Mouse (Mus musculus) limb, embryonic 14.5 days (tissue): ENCODE measurements around the gene Osbpl9. TPM values are rescaled to one million over a fixed set of nuclear protein-coding genes. Genes with fewer than 3 reads are reported as not detected.
A peak's percentile ranks its signal among the peaks of the same experiment; 100 is the strongest.

Experiments
- ATAC-seq: fragments of 200-750 bp; cut with Nextera tagmentation; 2 replicates; pipeline ENCODE4 v1.8.0; 2017; ENCODE audit warnings: low read depth, moderate number of reproducible peaks, moderate TSS enrichment; ENCODE audit not compliant: low FRiP score
- DNase-seq: peaks from one replicate; pipeline ENCODE4 v3.0.0-alpha.2; 2015; ENCODE audit warnings: low spot score
- H3K27ac ChIP-seq: fragments of 300-500 bp; sonication (generic); replicated peaks from 2 replicates; pipeline ENCODE4 v1.5.1; 2014; ENCODE audit warnings: low read depth, mild to moderate bottlenecking, low read length, moderate library complexity, mixed read lengths
- H3K27me3 ChIP-seq: fragments of 300-500 bp; sonication (generic); 2 replicates; pipeline ENCODE4 v1.6.1; 2014; ENCODE audit warnings: low read length, mixed read lengths; ENCODE audit not compliant: control insufficient read depth, insufficient read depth
- H3K36me3 ChIP-seq: fragments of 300-500 bp; sonication (generic); 2 replicates; pipeline ENCODE4 v1.6.1; 2014; ENCODE audit warnings: mild to moderate bottlenecking, low read length, moderate library complexity, mixed read lengths; ENCODE audit not compliant: control insufficient read depth, insufficient read depth
- H3K4me1 ChIP-seq: fragments of 300-500 bp; sonication (generic); 2 replicates; pipeline ENCODE4 v1.6.1; 2014; ENCODE audit warnings: antibody characterized with exemption, low read length, mixed read lengths; ENCODE audit not compliant: control insufficient read depth, insufficient read depth
- H3K4me2 ChIP-seq: fragments of 300-500 bp; sonication (generic); replicated peaks from 2 replicates; pipeline ENCODE4 v1.6.1; 2014; ENCODE audit warnings: low read depth, mild to moderate bottlenecking, low read length, moderate library complexity; ENCODE audit not compliant: severe bottlenecking
- H3K4me3 ChIP-seq: fragments of 300-500 bp; sonication (generic); replicated peaks from 2 replicates; pipeline ENCODE4 v1.5.1; 2014; ENCODE audit warnings: low read length
- H3K9ac ChIP-seq: fragments of 300-500 bp; sonication (generic); 2 replicates; pipeline ENCODE4 v1.6.1; 2014; ENCODE audit warnings: mild to moderate bottlenecking, low read depth, low read length, moderate library complexity; ENCODE audit not compliant: severe bottlenecking
- H3K9me3 ChIP-seq: fragments of 300-500 bp; sonication (generic); 2 replicates; pipeline ENCODE4 v1.6.1; 2016; ENCODE audit warnings: low read length; ENCODE audit not compliant: control insufficient read depth
- POLR2A ChIP-seq: fragments of 200-500 bp; IDR thresholded peaks from 2 replicates; pipeline ENCODE4 v1.8.0; 2012; ENCODE audit warnings: inconsistent platforms, mild to moderate bottlenecking, moderate library complexity, borderline replicate concordance; ENCODE audit not compliant: insufficient read depth, insufficient read length; ENCODE audit errors: extremely low read depth
- WGBS: fragments of 180-500 bp; shearing (Covaris S2); extraction: QIAGEN DNeasy Blood & Tissue Kit; methylation state at CpG from one replicate; pipeline ENCODE4 v1.1.7; 2014; 5-methylcytosine and 5-hydroxymethylcytosine counted together
- polyA plus RNA-seq, 2 experiments: library from polyadenylated mRNA; depleted of rRNA in 1 of 2; stranded (reverse) in 1 of 2; unstranded in 1 of 2; fragments of >200 nt; fragmentation: Nextera tagmentation in 1 of 2; extraction: Ambion mirVana in 1 of 2; gene quantifications; 2 replicates each; pipeline versions ENCODE4 v1.2.1 to v1.2.3; 2012 to 2014

The Osbpl9 gene
- polyA plus RNA-seq, 2 experiments, result 55.6 to 57.8 TPM

DNA sequence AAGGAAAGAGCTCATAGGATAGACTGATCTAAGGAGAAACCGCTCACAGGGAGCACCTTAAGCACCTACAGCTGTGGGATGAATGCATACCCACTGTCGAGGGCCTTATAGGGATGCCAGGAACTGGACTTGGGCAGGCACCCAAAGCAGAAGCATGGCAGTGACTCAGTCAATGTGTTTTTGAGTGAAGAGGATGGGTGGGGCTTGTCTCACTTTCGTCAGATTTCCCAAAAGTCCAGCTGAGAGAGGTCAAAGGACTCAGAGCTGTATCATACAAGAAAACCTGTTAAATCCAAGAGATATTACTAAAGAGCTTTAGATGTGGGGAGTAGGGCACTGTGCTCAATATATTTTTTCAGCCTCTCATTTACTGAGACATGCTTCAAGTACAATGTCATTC, 85.6 kb downstream of the Osbpl9 start:
- WGBS, result 72% methylated on average over 3 of the region's 3 CpGs
- no peak for DNase-seq
- Histone ChIP-seq H3K27ac (no peak overlapping the region), H3K36me3 (no peaks in the 10 kb centered on the region), H3K9me3 (no peaks in the 10 kb centered on the region), H3K4me1 (peaks cover 21% of the 10 kb centered on the region), H3K27me3 (no peaks in the 10 kb centered on the region), H3K4me3 (0 out of 2 replicates have a peak overlapping the region, but pooled peaks have one; percentile 57), H3K9ac (no peak overlapping the region), H3K4me2 (peak overlapping the region; percentile 56)
- no peak for TF ChIP-seq POLR2A
- ATAC-seq, result no peak

DNA sequence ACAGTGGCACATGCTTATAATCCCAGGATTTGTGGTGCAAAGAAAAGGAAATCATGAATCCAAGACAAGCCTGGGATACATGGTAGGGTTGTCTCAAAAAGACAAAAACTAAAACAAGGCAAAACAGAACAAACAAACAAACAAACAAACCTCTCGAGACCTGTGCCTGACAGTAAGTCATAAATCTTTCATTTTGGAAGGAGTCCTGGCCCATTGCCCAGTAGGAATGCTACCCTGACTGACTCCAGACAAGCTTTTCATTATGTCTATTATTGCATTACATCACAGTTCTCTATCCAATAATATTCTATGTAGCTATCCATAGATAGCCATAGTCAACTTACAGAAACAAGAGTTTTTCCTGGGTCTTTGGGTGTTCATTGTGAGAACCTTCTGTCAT, 86.3 kb downstream of the Osbpl9 start:
- WGBS, result 14% methylated on average over 1 of the region's 1 CpGs
- H3K27ac ChIP-seq, result no peak overlapping the region
- no peak overlapping the region for H3K9ac ChIP-seq
- peaks cover 21% of the 10 kb centered on the region for H3K4me1 ChIP-seq
- DNase-seq, result no peak
- H3K4me2 ChIP-seq, result no peak overlapping the region
- no peak for TF ChIP-seq POLR2A
- no peak for ATAC-seq
- no peaks in the 10 kb centered on the region for H3K9me3 ChIP-seq
- no peaks in the 10 kb centered on the region for H3K27me3 ChIP-seq
- H3K36me3 ChIP-seq, result no peaks in the 10 kb centered on the region
- no peak overlapping the region for H3K4me3 ChIP-seq

DNA sequence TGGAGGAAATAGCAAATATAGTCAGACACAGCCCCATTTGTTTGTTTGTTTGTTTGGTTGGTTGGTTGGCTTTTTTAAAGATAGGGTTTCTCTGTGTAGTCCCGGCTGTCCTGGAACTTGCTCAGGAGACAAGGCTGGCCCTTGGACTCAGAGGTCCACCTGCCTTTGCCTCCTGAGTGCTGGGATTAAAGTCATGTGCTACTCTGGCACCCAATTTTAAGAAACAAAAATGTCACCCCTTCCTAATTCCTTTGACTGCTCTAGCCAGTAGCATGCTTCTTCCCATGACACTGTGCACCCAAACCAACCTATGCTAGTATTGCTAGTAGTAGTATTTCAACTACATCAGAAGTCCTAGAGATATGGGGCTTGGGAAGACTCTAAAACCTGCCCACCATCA, 87.8 kb downstream of the Osbpl9 start:
- Histone ChIP-seq H3K4me2 (no peak overlapping the region), H3K36me3 (no peaks in the 10 kb centered on the region), H3K27ac (no peak overlapping the region), H3K27me3 (no peaks in the 10 kb centered on the region), H3K9me3 (no peaks in the 10 kb centered on the region), H3K4me1 (peaks cover 21% of the 10 kb centered on the region), H3K4me3 (no peak overlapping the region), H3K9ac (no peak overlapping the region)
- no peak for DNase-seq
- no peak for ATAC-seq
- 82% methylated on average over 1 of the region's 1 CpGs for WGBS
- no peak for TF ChIP-seq POLR2A

DNA sequence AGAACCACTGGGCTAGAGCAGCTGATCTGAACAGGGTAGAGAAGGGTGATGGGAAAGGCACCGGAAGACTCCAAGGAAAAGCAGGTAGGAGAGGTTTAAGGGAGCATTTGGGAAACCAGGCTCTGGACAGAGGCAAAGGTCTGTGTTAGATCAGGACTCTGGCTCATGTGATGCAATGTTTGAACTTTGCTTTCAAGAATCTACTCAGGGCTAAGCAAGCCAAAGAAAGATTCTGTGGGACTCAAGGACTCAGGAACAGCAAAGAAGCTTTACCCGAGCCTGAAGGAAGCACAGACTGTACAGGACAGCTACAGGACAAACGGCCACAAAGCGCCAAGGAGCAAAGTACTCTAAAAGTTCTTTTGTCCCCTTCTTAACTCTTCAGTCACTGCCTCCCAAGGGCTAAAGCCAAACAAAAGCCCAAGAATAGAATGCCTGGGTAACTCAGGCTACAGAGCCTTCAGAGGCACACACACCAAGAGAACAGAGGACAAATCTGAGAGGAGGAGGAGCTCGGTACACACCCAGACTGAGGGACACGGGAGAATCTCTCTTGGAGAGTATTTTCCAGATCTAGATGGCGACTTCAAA, 89.1 kb downstream of the Osbpl9 start:
- no peaks in the 10 kb centered on the region for H3K27me3 ChIP-seq
- TF ChIP-seq POLR2A, result no peak
- H3K4me2 ChIP-seq, result no peak overlapping the region
- no peak overlapping the region for H3K4me3 ChIP-seq
- WGBS, result 79% methylated on average over 7 of the region's 7 CpGs
- H3K4me1 ChIP-seq, result peaks cover 15% of the 10 kb centered on the region
- ATAC-seq (no peak), DNase-seq (no peak)
- no peaks in the 10 kb centered on the region for H3K9me3 ChIP-seq
- H3K36me3 ChIP-seq, result no peaks in the 10 kb centered on the region
- H3K9ac ChIP-seq, result no peak overlapping the region
- H3K27ac ChIP-seq, result no peak overlapping the region

DNA sequence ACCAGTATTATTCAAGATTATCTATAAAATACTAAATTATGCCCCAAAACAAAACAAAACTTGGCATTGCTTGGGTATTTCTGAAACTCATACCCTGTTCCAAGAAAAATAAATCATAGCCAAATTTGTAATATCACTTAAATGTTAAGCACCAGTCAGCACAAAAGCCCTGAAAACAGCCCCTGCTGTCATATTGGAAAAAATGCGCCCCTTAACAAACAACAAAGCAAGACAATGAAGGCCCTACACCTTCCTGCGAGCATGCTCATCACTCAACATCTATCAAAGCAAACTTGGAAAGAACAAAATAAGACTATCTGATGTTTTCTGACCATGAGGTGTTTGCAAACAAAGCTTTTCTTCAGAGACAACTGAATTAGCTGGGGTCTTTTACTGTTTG, 91.1 kb downstream of the Osbpl9 start:
- no peaks in the 10 kb centered on the region for H3K9me3 ChIP-seq
- no peak for DNase-seq
- H3K4me2 ChIP-seq, result no peak overlapping the region
- no peak overlapping the region for H3K9ac ChIP-seq
- H3K36me3 ChIP-seq, result no peaks in the 10 kb centered on the region
- WGBS, result 91% methylated on average over 2 of the region's 2 CpGs
- no peak for ATAC-seq
- H3K4me1 ChIP-seq, result 0 out of 2 replicates have a peak, but pooled peaks cover 7% of the 10 kb centered on the region
- H3K27me3 ChIP-seq, result no peaks in the 10 kb centered on the region
- no peak overlapping the region for H3K27ac ChIP-seq
- no peak for TF ChIP-seq POLR2A
- no peak overlapping the region for H3K4me3 ChIP-seq
